Mouse (Mus musculus): ENCODE measurements at regions not wholly inside any gene's neighbourhood (a gene's known extent, or its start where the extent isn't known, plus 50 kb on each side); places are given as distances from the start of the nearest gene placed in this dataset.

DNA sequence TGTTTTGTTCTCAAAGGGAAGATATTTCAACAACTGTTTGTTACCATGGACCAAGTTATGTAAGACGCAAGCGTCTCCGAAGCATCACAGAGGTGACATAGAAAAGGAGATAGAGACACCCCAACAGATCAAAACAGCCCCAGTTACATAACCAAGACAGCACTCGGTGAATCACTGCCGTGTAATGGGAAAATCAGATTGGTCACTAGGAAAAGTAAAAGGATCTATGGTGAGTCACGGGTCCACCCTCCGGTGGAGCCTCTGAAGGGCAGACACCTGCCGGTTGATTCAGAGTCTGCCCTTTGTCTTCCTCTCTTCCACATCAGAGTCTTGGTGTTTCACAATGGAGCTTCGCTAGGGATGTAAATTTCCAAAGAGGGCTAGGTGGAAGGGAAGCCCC, 62.9 kb upstream of the Odc1 start:
- peaks cover 4% of the 10 kb centered on the region; the same call in 1 of the 2 replicates for H3K4me1 ChIP-seq
- no peaks in the 10 kb centered on the region for H3K27me3 ChIP-seq
- ATAC-seq = no peak
- no peak overlapping the region for H3K4me2 ChIP-seq
- H3K9me3 ChIP-seq (replicated peaks) = no peaks in the 10 kb centered on the region
- no peak overlapping the region for H3K27ac ChIP-seq
- 95% methylated on average over 9 of the region's 9 CpGs for WGBS
- no peak overlapping the region for H3K4me3 ChIP-seq
- H3K36me3 ChIP-seq (ENCODE audit: poor library complexity, severe bottlenecking) = no peaks in the 10 kb centered on the region
- H3K9ac ChIP-seq = no peak overlapping the region

DNA sequence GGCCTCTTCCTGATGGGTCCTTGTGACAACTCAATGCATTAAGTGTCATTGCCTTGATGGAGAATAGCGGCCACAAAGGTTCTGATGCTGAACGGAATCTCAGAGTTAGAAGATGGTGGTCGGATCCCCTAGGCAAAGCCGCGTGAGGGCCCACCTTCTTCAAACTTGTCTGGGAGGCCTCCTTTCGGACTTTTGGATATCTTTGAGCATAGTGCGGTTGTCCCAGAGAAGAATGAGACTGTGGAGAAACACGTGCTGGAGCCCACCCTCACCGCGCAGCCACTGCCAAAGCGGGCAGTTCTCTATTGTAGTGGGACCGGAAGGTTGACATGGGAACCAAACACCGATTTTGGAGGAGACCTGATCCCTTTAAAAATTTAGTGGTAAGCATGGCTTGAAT, 62.4 kb upstream of the Odc1 start:
- no peak overlapping the region for H3K27ac ChIP-seq
- H3K4me1 ChIP-seq = peaks cover 9% of the 10 kb centered on the region
- no peak overlapping the region for H3K4me2 ChIP-seq
- no peaks in the 10 kb centered on the region for H3K36me3 ChIP-seq (ENCODE audit: poor library complexity, severe bottlenecking)
- no peak for ATAC-seq
- no peak overlapping the region for H3K4me3 ChIP-seq
- H3K27me3 ChIP-seq = no peaks in the 10 kb centered on the region
- H3K9ac ChIP-seq = no peak overlapping the region
- WGBS = 95% methylated on average over 13 of the region's 13 CpGs
- no peaks in the 10 kb centered on the region for H3K9me3 ChIP-seq (replicated peaks)

DNA sequence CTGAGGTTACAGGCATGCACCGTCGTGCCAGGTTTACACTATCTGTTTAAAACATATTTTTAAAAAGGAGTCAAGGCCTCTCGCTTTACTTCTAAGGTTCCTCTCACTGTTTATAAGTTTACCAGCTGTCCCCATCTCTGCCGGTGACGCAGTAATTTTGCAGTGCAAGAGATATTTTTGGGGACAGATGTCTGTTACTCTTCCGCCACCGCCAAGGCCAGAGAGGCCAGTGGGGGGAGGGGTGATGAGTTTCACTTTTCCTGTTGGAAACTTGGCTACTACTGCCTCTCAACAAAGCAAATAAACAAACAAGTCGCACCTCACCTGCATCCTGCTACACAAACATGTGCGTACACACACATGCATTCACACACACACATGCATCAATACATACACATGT, 60.1 kb upstream of the Odc1 start:
- no peaks in the 10 kb centered on the region for H3K27me3 ChIP-seq
- no peak overlapping the region for H3K27ac ChIP-seq
- H3K4me2 ChIP-seq = no peak overlapping the region
- ATAC-seq = no peak
- WGBS = 85% methylated on average over 9 of the region's 9 CpGs
- no peaks in the 10 kb centered on the region for H3K9me3 ChIP-seq (replicated peaks)
- H3K36me3 ChIP-seq (ENCODE audit: poor library complexity, severe bottlenecking) = no peaks in the 10 kb centered on the region
- H3K4me3 ChIP-seq = no peak overlapping the region
- H3K4me1 ChIP-seq = peaks cover 11% of the 10 kb centered on the region
- no peak overlapping the region for H3K9ac ChIP-seq

DNA sequence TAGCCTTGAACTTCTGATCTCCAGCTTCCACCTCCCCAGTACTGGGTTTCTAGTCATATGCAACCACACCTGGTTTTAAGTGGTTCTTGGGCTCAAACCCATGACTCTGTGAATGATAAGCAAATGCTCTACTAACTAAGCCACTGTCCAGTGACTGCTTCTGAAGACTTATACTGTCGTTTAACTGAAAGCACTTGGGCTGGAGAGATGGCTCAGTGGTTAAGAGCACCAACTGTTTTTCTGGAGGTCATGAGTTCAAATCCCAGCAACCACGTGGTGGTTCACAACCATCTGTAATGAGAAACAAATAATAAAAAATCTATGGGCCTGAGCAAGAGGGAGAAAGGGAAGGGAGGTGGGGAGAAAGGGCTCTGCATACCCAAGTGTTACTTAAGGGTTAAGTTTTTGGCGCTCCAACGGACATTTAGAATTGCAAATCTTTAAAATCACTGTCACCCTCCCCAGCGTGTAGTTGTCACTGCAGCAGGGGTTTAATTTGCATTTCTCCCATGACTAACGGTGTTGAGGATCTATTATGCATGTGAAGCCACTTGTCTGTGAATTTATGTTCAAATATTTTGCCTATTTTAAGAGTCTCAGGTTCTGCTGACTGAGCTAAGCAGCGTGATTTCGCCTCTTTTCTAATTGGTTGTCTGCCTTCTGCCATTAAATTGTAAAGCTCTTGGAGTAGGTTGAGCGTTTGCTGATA, 58.4 kb upstream of the Odc1 start:
- peak overlapping the region; percentile 32 for H3K4me2 ChIP-seq
- H3K9me3 ChIP-seq (replicated peaks) = no peaks in the 10 kb centered on the region
- peaks cover 11% of the 10 kb centered on the region for H3K4me1 ChIP-seq
- peak; percentile 87 for ATAC-seq
- H3K36me3 ChIP-seq (ENCODE audit: poor library complexity, severe bottlenecking) = no peaks in the 10 kb centered on the region
- no peak overlapping the region for H3K4me3 ChIP-seq
- no peaks in the 10 kb centered on the region for H3K27me3 ChIP-seq
- H3K27ac ChIP-seq = peak overlapping the region; percentile 57; the same call in 1 of the 2 replicates
- no peak overlapping the region for H3K9ac ChIP-seq
- 26% methylated on average over 9 of the region's 9 CpGs for WGBS

DNA sequence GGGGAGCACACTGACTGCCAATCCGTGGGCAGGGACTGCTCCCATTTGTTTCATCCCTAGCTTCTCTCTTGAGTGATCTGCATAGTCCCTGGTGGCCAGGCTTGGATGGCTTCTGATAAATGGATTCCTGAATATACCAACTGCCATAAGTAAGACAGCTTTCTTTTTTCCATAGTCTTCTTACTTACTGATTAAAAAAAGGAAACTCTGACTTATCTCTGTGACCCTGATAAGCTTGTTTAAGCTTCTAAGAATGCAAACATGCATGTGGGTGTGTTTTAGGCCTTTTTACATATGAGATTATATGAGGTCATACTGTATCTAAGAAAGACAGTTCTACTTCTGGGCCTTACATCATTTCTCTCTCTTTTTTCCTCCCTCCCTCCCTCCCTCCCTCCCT, 57.3 kb upstream of the Odc1 start:
- Histone ChIP-seq H3K27ac (no peak overlapping the region), H3K4me1 (peaks cover 11% of the 10 kb centered on the region), H3K4me3 (no peak overlapping the region), H3K27me3 (no peaks in the 10 kb centered on the region), H3K9me3 (replicated peaks) (no peaks in the 10 kb centered on the region), H3K4me2 (no peak overlapping the region), H3K9ac (no peak overlapping the region), H3K36me3 (ENCODE audit: poor library complexity, severe bottlenecking) (no peaks in the 10 kb centered on the region)
- WGBS = 24% methylated on average over 1 of the region's 1 CpGs
- no peak for ATAC-seq

DNA sequence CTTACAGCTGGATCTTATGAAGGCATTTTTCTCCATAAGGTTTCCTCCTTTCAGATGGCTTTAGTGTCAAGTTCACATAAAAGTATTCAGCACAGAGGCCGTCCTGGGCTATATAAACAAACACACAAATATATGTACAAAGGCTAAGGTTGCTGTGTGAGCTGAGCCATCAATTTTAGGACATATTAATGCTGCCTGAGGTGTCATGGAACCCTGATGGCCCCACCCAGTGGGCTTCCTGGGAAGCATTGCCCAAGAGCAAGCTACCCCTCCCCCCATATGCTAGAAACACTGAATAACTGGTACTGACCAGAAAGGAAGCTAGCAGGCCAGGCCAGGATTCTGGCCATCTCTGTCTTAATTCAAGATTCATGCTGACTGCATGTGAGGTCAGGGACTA, 56.4 kb upstream of the Odc1 start:
- Histone ChIP-seq H3K4me3 (no peak overlapping the region), H3K4me1 (peaks cover 11% of the 10 kb centered on the region), H3K27ac (no peak overlapping the region), H3K9me3 (replicated peaks) (no peaks in the 10 kb centered on the region), H3K9ac (no peak overlapping the region), H3K4me2 (no peak overlapping the region), H3K27me3 (no peaks in the 10 kb centered on the region), H3K36me3 (ENCODE audit: poor library complexity, severe bottlenecking) (no peaks in the 10 kb centered on the region)
- no peak for ATAC-seq
- WGBS = 89% methylated on average over 1 of the region's 1 CpGs

DNA sequence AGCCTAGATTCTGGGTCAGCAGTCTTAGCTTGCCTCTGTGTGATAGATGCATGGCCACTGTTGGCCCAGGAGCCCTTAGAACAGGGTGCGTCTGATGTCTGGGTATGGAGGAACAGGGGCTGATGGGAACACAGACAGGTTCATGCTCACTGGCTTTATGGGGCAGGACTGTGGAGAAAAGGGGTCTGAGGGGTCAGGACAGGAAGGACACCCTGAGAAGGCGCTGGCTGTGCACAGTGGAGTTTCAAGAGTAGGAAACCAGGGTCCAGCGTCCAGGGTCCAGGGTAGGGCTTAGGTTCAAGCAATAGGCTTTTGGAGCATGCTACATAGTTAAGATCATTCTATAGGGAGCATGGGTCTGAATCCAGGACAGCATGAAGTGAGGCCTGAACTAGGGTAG, 54.6 kb upstream of the Odc1 start:
- no peak for ATAC-seq
- no peak overlapping the region for H3K4me3 ChIP-seq
- no peak overlapping the region for H3K9ac ChIP-seq
- no peaks in the 10 kb centered on the region for H3K36me3 ChIP-seq (ENCODE audit: poor library complexity, severe bottlenecking)
- no peaks in the 10 kb centered on the region for H3K27me3 ChIP-seq
- H3K27ac ChIP-seq = no peak overlapping the region
- H3K4me1 ChIP-seq = peaks cover 11% of the 10 kb centered on the region
- 89% methylated on average over 3 of the region's 3 CpGs for WGBS
- H3K4me2 ChIP-seq = no peak overlapping the region
- no peaks in the 10 kb centered on the region for H3K9me3 ChIP-seq (replicated peaks)

DNA sequence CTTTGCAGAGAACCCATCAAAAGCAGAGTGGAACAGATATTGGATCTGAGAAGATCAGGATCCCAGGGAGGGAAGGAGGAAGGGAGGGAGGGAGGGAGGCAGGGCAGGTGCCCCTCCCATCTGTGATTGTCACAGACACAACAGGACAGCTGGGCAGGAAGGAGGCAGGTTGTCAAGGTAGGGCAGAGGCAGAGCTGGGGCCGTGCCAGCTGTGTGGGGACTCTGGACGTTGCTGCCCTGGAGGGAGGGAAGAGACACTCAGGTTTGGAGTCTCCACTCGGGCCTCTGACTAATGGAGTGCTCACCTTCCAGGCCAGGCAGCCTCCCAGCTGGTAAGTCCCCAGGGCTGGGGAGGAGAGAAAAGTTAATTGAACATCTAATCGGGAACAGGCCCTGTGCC, 52.0 kb upstream of the Odc1 start:
- 81% methylated on average over 4 of the region's 4 CpGs for WGBS
- Histone ChIP-seq H3K9ac (no peak overlapping the region), H3K4me3 (no peak overlapping the region), H3K4me1 (peaks cover 10% of the 10 kb centered on the region), H3K9me3 (replicated peaks) (no peaks in the 10 kb centered on the region), H3K36me3 (ENCODE audit: poor library complexity, severe bottlenecking) (no peaks in the 10 kb centered on the region), H3K4me2 (no peak overlapping the region), H3K27me3 (no peaks in the 10 kb centered on the region), H3K27ac (no peak overlapping the region)
- ATAC-seq = no peak

DNA sequence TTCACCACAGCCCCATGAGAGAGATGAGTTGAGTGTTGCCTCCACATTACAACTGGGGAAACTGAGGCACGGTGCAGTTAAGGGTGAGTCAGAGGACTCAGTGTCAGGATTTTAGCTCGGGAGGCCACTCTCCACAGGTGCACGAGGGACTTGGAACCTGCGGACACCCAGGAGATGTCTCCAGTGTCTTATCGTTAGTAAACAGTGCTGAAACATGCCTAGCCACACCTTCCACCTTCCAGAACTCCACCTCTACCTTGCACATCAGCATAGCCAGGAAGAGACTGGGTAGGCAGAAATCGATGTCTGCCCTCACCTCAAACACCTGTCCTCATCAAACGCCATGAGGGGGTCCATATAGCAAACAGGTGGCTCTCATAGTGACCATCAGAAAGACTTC, 51.5 kb upstream of the Odc1 start:
- ATAC-seq = no peak
- no peaks in the 10 kb centered on the region for H3K36me3 ChIP-seq (ENCODE audit: poor library complexity, severe bottlenecking)
- H3K4me2 ChIP-seq = no peak overlapping the region
- H3K9me3 ChIP-seq (replicated peaks) = no peaks in the 10 kb centered on the region
- H3K4me3 ChIP-seq = no peak overlapping the region
- H3K27ac ChIP-seq = no peak overlapping the region
- no peak overlapping the region for H3K9ac ChIP-seq
- H3K4me1 ChIP-seq = peaks cover 10% of the 10 kb centered on the region
- H3K27me3 ChIP-seq = no peaks in the 10 kb centered on the region
- 92% methylated on average over 7 of the region's 7 CpGs for WGBS

DNA sequence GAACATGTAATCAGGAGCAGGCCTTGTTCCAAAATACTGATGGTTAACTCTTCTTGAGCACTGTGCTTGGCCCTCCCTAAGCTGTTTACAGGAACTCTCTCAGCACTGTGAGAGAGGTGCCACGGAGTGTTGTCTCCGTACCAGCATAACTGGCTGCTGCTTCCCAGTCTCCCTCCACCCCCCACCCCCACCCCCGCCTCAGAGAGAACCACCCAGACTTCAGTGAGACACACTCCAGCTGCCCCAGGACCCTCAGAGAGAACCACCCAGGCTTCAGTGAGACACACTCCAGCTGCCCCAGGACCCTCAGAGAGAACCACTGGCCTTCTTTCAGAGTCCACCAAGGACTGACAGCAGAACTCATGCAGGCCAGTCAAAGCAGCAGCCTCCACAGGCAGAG, 50.8 kb upstream of the Odc1 start:
- no peak for ATAC-seq
- Histone ChIP-seq H3K4me3 (no peak overlapping the region), H3K9ac (no peak overlapping the region), H3K9me3 (replicated peaks) (no peaks in the 10 kb centered on the region), H3K4me2 (no peak overlapping the region), H3K4me1 (peaks cover 10% of the 10 kb centered on the region), H3K27ac (no peak overlapping the region), H3K36me3 (ENCODE audit: poor library complexity, severe bottlenecking) (no peaks in the 10 kb centered on the region), H3K27me3 (no peaks in the 10 kb centered on the region)
- WGBS = 57% methylated on average over 3 of the region's 3 CpGs

Data from forebrain, embryonic 13.5 days (tissue).